Mouse (Mus musculus) c-Kit-positive CD71-positive TER-119-positive erythroid progenitor cells, embryonic 14.5 days (primary cell): ENCODE results near the gene Tlcd1.

Source experiments
- DNase-seq: peaks from one replicate; pipeline ENCODE4 v3.0.0-alpha.2; 2013; ENCODE audit warnings: low spot score

The Tlcd1 gene

DNA sequence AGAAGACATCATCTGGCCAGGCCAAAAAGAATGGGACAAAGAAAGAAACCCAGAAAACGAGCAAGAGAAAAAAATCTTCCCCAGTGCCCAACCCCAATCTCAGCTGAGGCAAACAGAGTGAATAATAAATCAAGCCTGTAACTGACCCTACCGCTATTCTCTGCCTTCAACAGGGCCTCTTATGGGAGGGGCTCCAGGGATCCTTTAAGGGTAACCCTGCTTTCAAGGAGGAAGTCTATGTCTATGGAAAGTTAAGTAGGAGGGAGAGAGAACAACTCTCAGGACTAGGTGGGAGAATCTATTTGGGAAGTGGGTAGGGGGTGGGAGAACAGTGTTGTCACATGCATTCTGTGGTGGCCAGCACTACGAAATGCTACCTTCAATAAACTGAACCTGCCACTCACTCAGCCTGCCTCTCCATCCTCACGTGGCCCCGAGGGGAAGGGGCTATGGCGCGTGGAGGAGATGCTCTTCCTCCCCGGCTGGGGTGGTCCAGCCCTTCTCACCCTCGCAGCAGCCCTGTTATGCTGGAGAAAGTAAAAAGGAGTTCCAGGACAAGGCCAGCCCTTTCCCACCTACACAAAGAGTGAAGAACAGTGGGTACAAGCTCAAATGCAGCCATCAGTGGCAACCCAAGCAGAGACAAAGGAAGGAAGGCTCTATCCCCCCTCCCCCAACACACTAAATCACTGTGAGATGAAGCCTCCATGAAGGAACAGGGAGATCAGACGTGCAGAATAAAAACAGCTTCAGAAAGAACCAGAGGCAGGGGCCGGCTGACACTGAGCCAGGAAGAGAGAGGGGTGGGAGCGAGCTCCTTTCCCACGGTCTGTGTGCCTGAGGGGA, 29.1 kb downstream of the Tlcd1 start:
- no peak for DNase-seq

DNA sequence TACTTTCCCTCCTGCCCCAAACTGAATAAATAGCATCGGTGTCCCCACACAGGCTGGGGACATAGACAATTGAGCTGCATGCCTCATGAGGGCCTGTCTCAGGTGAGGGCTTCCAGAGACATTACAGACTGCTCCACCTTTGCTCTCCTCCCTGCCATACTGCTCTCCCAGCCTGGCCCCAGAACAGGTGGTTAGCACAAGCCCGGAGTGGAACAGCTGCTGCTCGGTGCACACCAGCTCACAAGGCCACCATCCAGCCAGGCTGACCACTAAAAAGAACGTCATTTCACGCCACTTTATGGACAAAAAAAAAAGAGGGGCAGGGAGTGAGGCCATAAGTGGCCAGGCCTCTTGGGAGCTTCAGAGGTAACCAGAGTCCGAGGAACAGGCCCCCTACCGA, 30.7 kb downstream of the Tlcd1 start:
- no peak for DNase-seq

DNA sequence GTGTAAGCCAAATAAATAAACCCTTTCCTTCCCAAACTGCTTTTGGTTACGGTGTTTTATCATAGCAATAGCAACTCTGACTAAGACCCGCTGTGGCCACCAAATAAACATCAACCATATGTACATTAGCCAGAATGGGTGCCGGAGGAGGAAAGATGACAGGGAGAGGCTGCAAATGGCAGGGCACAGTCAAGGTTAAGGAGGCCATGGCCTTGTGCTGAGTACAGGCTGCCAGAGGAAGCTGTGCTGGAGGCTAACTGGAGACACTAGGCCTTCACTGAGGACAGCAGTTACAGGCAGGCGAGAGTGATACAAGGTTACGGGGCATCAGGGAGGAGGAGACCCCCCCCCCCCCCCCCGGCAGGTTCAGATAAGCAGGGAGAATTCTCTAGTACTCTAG, 33.4 kb downstream of the Tlcd1 start:
- DNase-seq: no peak

DNA sequence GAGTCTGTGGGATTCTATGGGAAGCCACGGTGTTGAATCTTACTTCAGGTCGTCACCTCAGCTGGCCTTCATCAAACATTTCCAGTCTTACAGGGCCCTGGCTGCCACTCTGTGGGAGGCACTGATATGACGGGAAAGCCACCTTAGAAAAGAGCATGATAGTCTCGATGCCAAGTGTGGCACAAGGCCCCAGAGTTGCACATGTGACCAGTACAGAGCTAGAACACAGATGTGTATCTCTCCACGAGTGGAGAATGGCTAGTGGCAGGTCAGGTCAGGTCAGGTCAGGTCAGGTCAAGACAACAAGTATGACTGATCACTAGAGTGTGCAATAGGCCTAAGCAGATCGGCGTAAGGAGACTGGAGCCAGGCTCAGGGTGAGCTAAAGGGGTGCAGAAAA, 34.1 kb downstream of the Tlcd1 start:
- no peak for DNase-seq

DNA sequence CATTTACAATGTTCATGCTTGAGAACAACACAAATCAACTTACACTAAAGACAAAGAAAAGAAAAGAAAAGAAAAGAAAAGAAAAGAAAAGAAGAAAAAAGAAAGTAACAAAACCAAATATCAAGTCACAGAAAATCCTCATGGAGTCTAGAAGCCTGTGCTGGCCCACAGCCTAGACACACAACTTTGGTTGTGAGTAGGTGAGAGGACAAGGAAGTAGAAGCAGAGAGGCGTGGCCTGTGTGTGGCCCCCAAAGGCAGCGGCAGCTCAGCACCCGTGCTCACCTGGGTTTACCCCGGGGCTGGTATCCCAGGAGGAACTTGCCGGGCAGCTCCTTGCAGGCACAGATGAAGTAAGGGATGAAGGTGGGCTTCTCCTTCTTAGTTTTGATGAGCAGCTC, 35.0 kb downstream of the Tlcd1 start:
- no peak for DNase-seq

DNA sequence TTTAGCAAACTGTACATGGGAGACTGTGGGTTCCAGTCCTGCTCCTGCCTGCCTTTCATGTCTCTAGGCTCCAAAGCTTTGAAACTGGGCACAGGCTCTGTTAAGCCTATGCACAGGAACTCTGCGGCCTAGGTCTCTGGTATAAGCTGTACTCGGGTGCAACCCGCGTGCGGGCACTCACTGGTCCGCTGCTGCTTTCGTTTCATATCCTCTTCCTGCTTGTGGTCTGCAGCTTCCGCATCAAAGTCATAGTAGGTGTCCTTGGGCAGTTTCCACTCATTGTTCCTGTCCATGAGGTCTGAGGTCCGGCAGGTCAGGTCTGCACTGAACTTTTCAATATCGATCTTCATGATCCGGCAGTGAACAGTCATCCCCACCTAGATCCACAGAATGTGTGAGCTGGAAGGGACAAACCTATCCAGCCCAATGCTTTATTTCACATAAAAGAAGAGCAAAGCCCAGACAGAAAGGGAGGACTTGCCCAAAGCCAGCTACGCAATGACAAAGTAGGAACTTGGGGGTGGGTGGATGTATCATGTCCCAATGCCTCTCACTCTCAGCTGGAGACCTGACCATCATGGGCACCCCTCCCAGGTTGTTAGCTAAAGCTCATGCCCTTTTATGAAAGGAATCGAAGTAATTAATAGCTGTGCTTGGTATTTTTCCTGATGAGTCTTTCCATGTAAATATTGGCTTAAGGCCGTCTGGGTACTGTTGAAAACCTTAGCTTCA, 36.7 kb downstream of the Tlcd1 start:
- DNase-seq: no peak

DNA sequence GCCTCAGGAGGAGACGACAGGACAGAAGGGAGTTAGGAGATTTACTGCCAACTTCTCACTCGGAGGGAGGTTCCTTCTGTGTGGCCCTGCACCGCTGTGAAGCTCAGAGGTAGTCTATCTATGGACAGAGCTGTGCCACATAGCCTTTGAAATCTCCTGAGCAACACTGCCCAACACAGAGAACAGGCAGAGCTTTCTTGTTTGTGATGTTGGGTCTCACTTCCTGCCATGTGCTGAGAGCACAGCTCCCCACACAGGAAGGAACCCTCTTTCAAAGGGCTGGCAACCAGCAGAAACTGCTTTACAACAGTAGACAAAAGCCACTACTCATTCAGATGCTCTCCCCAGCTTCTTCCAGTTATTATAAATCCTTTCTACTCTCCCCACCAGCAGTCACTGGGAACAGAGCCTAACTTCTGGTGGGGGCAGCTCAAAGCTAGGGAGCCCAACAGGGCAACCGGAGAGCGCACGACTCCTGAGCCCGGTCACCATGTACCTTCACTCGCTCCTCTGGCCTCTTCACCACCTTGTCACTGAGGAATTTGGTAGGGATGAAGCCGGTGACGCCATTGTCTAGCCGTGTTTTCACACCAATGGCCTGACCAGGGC, 39.3 kb downstream of the Tlcd1 start:
- no peak for DNase-seq

DNA sequence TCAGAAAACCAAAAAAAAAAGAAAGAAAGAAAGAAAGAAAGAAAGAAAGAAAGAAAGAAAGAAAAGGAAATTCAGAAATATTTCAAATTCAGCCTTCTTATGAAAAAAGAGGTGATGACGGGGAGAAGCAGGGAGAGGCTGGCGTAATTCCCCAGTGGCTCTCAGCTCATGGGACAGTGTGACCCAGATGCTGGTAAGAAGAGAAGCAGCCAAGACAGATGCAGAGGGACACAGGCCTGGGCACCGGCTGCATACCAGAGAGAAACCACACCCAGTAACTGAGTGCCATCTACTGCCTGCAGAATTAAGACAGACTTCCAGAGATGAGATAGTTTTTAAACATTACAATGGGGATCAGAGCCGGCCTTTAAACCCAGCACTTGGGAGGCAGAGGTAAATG, 47.1 kb downstream of the Tlcd1 start:
- DNase-seq: no peak
